Mouse (Mus musculus): ENCODE measurements around the gene Arl15.

The Arl15 gene

GRCm38 (mm10) chr13:113800246-113800645 is 5.9 kb downstream of the Arl15 start:
- no peak for DNase-seq (ENCODE audit: low read depth, low spot score)

- no peak for DNase-seq (ENCODE audit: low read depth, low spot score)
These were observed 8.3 kb downstream of the Arl15 start for GRCm38 (mm10) chr13:113802571-113802970.

DNA sequence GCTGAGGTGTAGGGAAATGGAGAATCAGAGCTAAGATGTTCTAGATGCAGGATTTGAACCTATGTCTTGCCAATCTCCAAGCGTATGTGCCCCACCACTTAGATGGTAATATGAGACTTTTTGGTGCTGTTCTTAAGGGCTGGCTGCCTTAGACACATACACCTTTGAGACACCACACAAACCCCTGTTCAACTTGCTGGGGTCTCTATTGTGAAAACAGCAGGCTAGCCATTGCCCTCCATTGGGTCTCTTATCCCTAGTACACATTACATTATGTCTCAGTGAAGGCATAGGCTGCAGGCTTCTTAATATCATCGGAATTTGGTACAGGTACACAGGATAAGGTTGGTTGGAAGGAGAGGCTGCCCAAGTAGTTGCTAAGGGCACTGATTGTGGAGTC is 16.8 kb downstream of the Arl15 start:
- DNase-seq (ENCODE audit: low read depth, low spot score), result no peak

DNA sequence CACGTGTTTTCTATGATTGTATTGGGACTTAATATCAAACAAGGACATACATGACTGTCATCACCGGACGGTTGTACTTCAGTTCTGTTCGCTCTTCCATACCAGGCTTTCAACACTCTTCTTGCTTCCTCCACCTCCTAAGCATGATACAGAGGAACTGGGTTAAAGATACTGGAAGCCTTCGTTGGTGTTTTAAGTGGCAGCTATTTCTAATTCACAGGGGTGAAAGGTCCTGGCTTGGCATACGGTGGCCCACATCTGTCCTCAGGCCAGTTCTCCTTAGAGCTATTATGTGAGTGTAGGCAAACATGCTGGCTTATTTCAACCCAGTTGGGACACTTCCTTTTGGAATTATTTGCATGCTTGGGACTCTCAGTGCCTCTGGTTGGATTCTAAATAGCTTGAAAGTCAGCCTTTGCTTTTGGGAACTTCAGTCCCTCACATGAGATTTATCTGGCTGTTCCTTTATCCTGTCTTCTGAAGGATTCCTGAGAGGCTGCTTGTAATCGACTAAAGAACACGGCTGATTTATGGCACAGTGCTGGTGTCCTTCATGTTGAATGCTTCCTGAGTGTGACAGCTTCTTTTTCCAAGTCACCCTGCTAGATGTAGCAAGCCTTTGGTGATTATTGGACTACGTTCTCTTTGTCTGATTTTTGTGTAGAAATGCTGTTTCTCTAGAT is 17.7 kb downstream of the Arl15 start:
- DNase-seq (ENCODE audit: low read depth, low spot score), result no peak

DNA sequence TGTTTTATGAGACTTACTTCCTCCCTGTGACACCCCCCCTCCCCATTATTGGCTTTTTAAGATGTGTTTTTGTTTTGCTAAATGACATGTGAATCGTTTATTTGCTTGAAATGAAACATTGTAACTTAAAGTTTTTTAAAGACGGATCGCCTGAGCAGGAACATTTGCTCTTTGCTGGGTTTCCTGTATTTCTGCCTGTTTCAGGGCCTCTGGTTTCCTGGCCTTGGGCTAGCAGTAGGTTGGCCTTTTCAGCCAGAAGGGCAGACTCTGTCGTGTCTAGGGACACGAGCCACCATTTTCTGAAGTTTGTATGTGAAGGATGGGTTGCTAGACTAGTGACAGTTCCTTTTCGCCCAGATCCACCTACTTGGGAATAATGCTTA is 18.3 kb downstream of the Arl15 start:
- no peak for DNase-seq (ENCODE audit: low read depth, low spot score)

- no peak for DNase-seq (ENCODE audit: low read depth, low spot score)
These were observed 19.8 kb downstream of the Arl15 start for GRCm38 (mm10) chr13:113814121-113814520.

GRCm38 (mm10) chr13:113815697-113816420 is 21.6 kb downstream of the Arl15 start:
- no peak for DNase-seq (ENCODE audit: low read depth, low spot score)

GRCm38 (mm10) chr13:113816421-113816810 is 22.1 kb downstream of the Arl15 start:
- no peak for DNase-seq (ENCODE audit: low read depth, low spot score)

GRCm38 (mm10) chr13:113819006-113819405 is 24.7 kb downstream of the Arl15 start:
- no peak for DNase-seq (ENCODE audit: low read depth, low spot score)

DNA sequence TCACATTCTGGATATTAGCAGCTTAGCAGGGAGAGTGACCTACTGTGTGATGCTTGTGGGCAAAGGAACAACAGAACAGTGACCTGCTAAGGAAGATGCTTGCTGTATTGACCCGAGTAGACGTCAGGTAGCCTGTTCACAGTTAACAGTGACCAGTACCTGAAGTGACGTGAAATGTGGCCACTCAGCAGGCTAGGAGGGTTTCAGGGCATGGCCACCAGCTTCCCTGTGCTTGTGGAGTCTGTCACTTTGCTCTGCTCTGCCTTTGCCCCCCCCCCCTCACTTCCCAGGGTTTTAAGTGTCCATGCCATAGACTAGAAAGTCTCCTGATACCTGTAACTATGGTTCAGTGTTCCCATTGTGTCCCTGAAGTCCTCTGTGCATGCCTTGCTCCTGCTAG is 25.9 kb downstream of the Arl15 start:
- no peak for DNase-seq (ENCODE audit: low read depth, low spot score)

DNA sequence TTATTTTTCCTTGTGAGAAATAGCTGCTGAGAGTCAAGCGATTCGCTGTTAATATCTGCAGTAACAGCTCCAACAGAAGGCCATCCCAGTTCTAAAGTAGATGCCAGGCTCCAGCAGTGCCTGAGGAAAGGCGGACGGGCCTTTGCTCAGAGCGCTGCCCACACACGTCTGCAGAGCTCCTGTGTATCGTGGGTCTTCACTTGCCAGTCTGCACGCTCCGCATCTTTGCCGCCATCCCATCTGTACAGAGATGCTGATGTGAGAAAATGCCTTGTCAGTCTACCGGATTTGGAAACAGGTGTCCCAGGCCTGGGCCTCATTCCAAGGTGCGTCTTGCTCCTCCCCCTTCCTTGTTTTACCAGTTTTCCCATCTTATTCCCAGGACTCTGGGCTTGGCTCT is 27.6 kb downstream of the Arl15 start:
- no peak for DNase-seq (ENCODE audit: low read depth, low spot score)

GRCm38 (mm10) chr13:113824027-113824426 is 29.7 kb downstream of the Arl15 start:
- DNase-seq (ENCODE audit: low read depth, low spot score), result no peak

DNA sequence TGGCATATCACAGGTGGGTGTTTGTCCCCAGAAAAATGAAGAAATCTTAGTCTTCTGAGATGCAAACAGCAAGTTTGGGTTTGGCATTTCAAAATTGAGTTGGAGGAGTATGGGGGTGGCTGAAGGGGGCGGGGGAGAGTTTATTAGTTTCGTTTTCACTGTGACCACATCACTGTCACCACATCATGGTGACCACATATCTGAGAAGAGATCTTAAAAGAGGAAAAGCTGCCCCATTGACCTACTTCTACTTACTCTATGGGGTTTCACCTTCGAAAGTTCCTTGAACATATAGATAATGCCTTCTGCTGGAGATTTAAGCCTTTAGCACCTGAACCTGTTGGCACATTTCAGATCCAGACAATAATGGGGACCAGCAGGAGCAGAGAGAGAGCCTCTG is 34.3 kb downstream of the Arl15 start:
- no peak for DNase-seq (ENCODE audit: low read depth, low spot score)

- no peak for DNase-seq (ENCODE audit: low read depth, low spot score)
These were observed 34.8 kb downstream of the Arl15 start for GRCm38 (mm10) chr13:113829079-113829478.

GRCm38 (mm10) chr13:113830805-113831204 is 36.5 kb downstream of the Arl15 start:
- DNase-seq (ENCODE audit: low read depth, low spot score), result no peak

- DNase-seq (ENCODE audit: low read depth, low spot score), result no peak
These were observed 38.6 kb downstream of the Arl15 start for GRCm38 (mm10) chr13:113832947-113833346.

DNA sequence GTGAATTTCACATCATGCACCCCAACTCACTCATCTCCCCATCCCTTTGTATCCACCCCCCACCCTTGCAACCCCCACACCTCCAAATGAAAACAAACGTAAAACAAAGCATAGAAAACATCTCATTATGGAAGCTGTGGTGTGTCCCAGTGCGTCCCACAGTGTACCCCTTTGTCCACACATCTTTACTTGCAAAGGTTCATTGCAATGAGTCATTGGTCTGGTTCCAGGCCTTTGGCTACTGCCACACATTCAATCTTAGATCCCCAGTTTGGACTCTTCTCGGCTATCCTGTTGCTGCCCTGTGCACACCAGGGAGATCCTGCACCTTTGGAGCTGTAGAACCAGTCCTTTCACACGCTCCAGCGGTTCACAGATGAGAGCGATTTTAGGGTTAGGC is 41.6 kb downstream of the Arl15 start:
- no peak for DNase-seq (ENCODE audit: low read depth, low spot score)

DNA sequence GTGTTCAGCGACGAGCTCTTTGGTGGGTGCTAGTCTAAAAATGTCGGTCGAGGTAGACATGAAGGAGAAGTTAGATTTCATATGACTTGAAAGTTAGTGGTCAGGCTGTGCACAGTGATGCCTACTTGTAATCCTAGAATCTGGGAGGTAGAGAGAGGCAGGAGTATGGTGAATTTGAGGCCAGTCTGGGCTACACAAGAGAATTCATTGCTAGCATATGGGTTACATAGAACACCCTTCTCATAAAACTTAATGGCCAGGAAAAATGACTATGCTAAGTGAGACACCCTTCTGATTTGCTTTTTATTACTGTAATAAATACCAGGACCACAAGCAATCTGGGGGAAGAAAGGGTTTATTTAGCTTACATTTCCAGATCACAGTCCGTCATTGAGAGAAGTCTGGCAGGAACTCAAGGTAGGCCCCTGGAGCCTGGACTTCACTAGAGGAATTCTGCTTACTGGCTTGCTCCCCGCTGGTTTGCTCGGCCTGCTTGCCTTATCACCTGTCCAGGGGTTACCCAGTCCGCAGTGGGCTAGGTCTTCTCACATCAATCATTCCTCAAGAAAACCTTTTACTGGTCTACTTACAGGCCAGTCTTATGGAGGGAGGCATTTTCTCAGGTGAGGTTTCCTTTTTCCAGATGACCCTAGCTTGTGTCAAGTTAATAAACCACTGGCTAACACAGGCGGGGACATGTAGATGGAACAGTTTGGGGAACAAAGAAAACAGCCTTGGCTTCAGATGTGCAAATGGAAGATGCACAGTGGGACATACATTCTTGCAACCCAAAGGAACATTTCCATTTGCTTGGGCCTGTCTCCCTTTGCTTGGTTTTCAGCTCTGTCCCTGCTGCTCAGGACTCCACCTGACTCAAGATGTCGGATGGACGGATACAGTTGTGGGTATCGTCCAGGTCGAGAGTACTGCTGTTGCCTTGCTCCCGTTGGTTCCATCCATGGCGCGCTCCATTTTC is 44.6 kb downstream of the Arl15 start:
- DNase-seq (ENCODE audit: low read depth, low spot score), result no peak

DNA sequence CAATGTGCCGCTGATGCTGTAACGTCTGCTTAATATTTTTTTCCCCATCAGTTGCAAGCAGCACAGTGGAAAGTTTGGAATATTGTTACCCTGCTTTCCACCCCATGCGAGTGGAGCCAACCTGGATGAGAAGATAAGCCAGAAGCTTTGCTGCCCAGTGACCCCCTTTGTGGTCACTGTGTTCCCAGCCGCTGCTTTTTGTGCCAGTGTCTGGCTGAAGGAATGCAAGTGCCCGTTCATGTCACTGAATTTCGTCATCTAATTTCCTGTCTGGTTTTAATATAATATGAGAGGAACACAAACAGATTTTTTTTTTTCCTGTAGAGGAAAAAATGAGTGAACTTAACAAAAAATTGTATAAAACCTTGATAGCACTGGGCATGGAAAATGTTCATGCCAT is 46.1 kb downstream of the Arl15 start:
- no peak for DNase-seq (ENCODE audit: low read depth, low spot score)

DNA sequence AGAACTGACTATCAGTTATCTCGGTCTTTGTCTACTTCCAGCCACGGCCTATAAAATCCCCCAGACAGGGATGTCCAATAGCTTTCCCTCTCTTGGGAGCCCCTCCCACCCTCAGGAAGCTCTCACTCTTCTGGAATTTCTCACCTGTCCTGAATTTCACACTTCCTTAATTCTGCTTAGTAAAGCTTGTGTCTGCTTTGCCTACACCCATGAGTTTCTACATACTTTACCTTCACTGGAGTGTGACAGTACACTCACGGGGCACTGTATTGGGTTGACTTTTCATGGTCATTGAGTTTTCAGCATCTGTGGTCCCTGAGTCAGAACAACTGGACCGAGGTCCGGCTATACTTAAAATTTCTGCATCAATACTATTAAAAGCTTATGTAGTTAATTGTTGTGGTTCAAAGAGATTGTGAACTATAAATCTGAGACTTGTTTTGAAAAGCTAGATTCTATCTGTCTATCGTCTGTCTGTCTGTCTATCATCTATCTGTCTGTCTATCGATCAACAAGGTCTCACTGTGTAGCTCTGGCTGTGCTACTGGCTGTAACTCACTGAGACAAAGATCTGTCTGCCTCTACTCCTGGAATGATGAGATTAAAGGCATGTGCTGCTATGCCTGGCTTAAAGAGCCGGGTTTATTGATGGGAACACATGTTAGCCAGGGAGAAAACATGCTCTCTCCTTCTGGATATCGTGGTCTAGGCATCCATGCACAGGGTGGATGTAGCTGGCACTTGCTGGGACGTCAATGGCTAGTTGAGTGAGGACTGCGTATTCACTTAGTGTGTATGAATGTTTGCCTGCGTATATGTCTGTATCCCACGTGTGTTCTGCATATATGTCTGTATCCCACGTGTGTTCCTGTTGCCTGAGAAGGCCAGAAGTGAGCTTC is 48.4 kb downstream of the Arl15 start:
- DNase-seq (ENCODE audit: low read depth, low spot score), result no peak

GRCm38 (mm10) chr13:113843310-113843649 is 49.0 kb downstream of the Arl15 start:
- DNase-seq (ENCODE audit: low read depth, low spot score), result no peak

Data from brain, embryonic 18.5 days (tissue).